Mouse (Mus musculus): ENCODE measurements around the gene Epyc.

- TF ChIP-seq MAFK (IDR thresholded peaks at IDR 0.05; ENCODE audit: insufficient read depth, low read depth, low read length) (no peak), ZC3H11A (IDR thresholded peaks at IDR 0.05; ENCODE audit: borderline replicate concordance, low read depth, low read length) (no peak), ZNF384 (IDR thresholded peaks at IDR 0.05; ENCODE audit: low read depth, low read length) (no peak)
Measured at GRCm38 (mm10) chr10:97689425-97689824, 45.6 kb downstream of the Epyc start.
